Mouse (Mus musculus) lung, postnatal 10 days (tissue): Measurements from ENCODE around the gene Thbs2.
"Not testable (repeated sequence)": the region's sequence is repeated elsewhere in the genome, so short reads cannot be mapped to it uniquely, and the experiment has no call there.

Source experiments
- DNase-seq: peaks from one replicate; pipeline ENCODE4 v3.0.0; 2021

Thbs2 gene

DNA sequence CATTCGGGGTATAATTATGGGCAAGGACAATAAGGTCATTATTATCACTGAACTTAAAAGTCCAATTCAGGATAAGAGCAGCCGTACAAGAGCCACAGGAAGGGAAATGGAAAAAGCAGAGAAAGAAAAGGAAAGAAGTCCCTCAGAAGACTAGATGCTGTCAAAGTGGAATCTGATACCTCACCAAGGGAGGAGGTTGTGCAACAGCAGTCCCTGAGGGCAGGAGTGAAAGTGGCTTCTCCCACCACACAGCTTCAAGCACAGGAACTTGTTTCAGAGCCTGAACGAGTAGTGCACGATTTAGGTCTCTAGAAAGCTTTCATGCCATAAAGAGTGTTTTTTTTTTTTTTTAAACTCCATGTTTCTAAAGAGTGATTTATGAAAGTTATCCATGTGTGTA lies 65.1 kb downstream of the Thbs2 start:
- DNase-seq: no peak

DNA sequence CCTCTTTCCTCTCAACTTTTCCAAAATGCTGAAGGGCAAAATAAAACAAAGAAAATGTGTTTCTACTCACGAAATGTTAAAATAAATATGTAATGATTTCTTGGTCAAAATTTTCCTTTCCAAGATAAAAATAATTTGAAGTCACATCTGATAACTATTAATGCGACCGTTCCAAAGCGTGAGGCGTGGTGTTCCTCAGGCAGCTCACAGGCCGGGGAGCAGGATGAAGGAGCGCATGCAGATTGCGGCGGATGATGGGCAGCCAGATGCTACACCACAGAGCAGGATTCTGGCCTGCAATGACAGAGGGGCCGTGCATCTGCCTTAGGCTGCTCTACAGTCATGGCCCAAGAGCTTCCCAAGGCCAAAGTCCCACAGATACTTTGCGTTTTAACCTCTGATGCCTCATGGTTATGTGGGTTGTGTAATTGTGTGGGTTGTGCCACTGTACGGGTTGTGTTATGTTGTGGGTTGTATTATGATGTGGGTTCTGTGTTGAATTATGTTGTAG lies 66.2 kb downstream of the Thbs2 start:
- no peak for DNase-seq

DNA sequence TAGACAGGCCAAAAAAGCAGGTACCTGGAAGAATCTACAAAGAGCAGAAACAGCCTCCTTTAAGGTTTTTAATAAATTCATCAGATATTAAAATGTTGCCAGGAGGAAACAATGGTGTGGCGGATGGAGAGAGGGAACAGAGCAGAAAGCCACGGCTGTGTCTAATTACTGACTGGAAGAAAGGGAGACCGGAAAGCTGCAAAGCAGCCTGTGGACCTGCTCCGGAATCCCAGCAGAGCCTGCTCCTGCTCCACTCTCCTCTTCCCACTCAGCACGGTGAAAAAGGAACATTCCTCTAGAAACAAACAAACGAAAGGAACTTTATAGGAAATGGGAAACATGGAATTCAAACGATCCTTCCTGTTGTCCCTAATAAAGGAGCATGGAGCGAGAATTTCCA lies 69.6 kb downstream of the Thbs2 start:
- DNase-seq: no peak

DNA sequence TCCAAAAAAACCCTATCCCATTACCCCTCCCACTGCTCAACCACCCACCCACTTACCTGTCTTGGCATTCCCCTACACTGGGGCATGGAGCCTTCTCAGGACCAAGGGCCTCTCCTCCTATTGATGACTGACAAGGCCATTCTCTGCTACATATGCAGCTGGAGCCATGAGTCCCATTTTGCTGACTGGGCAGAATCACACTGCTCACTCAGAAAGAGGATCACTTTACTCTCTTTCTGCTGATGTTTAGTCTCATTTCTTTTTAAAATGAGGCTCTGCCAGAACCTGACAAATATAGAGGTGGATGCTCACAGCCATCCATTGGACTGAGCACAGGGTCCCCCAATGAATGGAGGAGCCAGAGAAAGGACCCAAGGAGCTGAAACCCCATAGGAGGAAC lies 73.0 kb downstream of the Thbs2 start:
- DNase-seq: not testable (repeated sequence)

DNA sequence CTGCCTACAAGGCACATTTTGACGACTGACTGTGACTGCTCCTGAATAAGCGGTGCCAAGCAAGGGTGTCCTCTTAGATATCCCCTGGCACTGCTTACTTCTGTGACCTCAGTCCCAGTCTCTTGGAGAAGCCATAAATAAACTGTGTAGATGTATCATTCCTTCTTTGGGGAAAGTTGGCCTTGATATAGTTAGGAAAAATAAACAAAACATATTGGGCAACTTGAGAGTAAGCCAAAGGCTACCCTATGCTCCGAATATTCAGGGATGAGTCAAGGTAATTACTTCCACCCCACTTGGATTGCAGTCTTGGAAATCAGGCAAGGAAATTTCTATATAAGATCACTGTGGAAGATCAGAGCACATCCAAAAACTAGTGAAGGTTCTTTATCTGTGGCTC lies 74.0 kb downstream of the Thbs2 start:
- DNase-seq: no peak

DNA sequence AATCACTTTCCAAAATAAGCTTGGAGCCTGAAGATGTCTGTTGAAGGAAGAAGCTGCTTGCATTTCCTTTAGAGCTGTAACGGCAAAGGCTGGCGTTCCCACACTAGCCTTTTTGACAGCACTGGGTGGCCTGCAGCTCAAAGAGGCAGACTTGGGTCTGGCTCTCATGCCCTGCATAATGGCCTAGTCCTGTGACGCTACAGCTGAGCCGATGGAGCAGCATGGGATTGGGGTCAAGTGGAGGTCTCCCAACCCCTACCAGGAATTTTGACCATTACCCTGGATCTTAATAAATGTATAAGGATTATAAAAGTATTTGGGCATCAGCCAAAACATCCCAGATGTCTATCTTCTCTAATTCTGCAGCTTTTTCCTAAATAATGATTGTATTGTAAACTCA lies 75.0 kb downstream of the Thbs2 start:
- DNase-seq: no peak
